Mouse (Mus musculus): ENCODE results near the gene Grsf1. TPM values are rescaled to one million over a fixed set of nuclear protein-coding genes. Genes with fewer than 3 reads are reported as not detected.

Grsf1 gene
- polyA plus RNA-seq, 1 experiment, result 60.7 TPM

- TF ChIP-seq POLR2A (IDR thresholded peaks at IDR 0.05; ENCODE audit: low read depth, low read length), result no peak
- Histone ChIP-seq H3K36me3 (ENCODE audit: control insufficient read depth, insufficient read depth, low read length) (peaks cover 4% of the 10 kb centered on the region; the same call in 1 of the 2 replicates), H3K4me1 (ENCODE audit: control insufficient read depth, insufficient read depth, low read length) (peaks cover 13% of the 10 kb centered on the region; the same call in 1 of the 2 replicates), H3K27me3 (replicated peaks; ENCODE audit: control insufficient read depth, insufficient read depth, low read length) (no peaks in the 10 kb centered on the region), H3K4me3 (ENCODE audit: insufficient read depth, low read depth, low read length) (no peak overlapping the region), H3K27ac (ENCODE audit: insufficient read depth, low read depth, low read length) (peak overlapping the region; percentile 96; the same call in 1 of the 2 replicates)
- WGBS, result 74% methylated on average over 5 of the region's 5 CpGs
- DNase-seq, result no peak
These were observed 44.4 kb downstream of the Grsf1 start for GRCm38 (mm10) chr5:88631545-88631944.

GRCm38 (mm10) chr5:88630883-88631282 is 45.1 kb downstream of the Grsf1 start:
- Histone ChIP-seq H3K4me1 (ENCODE audit: control insufficient read depth, insufficient read depth, low read length) (peaks cover 13% of the 10 kb centered on the region; the same call in 1 of the 2 replicates), H3K27me3 (replicated peaks; ENCODE audit: control insufficient read depth, insufficient read depth, low read length) (no peaks in the 10 kb centered on the region), H3K36me3 (ENCODE audit: control insufficient read depth, insufficient read depth, low read length) (peaks cover 5% of the 10 kb centered on the region; the same call in 1 of the 2 replicates), H3K27ac (ENCODE audit: insufficient read depth, low read depth, low read length) (peak overlapping the region; percentile 67), H3K4me3 (ENCODE audit: insufficient read depth, low read depth, low read length) (no peak overlapping the region)
- peak; percentile 72 for DNase-seq
- no peak for TF ChIP-seq POLR2A (IDR thresholded peaks at IDR 0.05; ENCODE audit: low read depth, low read length)
- no peak for TF ChIP-seq CTCF (conservative IDR thresholded peaks at IDR 0.05; ENCODE audit: insufficient read depth, insufficient read length, low read depth, low read length)
- WGBS, result 28% methylated on average over 3 of the region's 3 CpGs

GRCm38 (mm10) chr5:88629987-88630386 is 46.0 kb downstream of the Grsf1 start:
- TF ChIP-seq POLR2A (IDR thresholded peaks at IDR 0.05; ENCODE audit: low read depth, low read length), result no peak
- no peak for TF ChIP-seq CTCF (conservative IDR thresholded peaks at IDR 0.05; ENCODE audit: insufficient read depth, insufficient read length, low read depth, low read length)
- 73% methylated on average over 8 of the region's 8 CpGs for WGBS
- Histone ChIP-seq H3K36me3 (ENCODE audit: control insufficient read depth, insufficient read depth, low read length) (peaks cover 4% of the 10 kb centered on the region; the same call in 1 of the 2 replicates), H3K4me3 (ENCODE audit: insufficient read depth, low read depth, low read length) (no peak overlapping the region), H3K27ac (ENCODE audit: insufficient read depth, low read depth, low read length) (peak overlapping the region; percentile 46; the same call in 1 of the 2 replicates), H3K27me3 (replicated peaks; ENCODE audit: control insufficient read depth, insufficient read depth, low read length) (no peaks in the 10 kb centered on the region), H3K4me1 (ENCODE audit: control insufficient read depth, insufficient read depth, low read length) (peaks cover 13% of the 10 kb centered on the region; the same call in 1 of the 2 replicates)
- no peak for DNase-seq

GRCm38 (mm10) chr5:88629125-88629524 is 46.8 kb downstream of the Grsf1 start:
- 63% methylated on average over 11 of the region's 11 CpGs for WGBS
- Histone ChIP-seq H3K4me3 (ENCODE audit: insufficient read depth, low read depth, low read length) (no peak overlapping the region), H3K36me3 (ENCODE audit: control insufficient read depth, insufficient read depth, low read length) (peaks cover 4% of the 10 kb centered on the region; the same call in 1 of the 2 replicates), H3K27ac (ENCODE audit: insufficient read depth, low read depth, low read length) (no peak overlapping the region), H3K4me1 (ENCODE audit: control insufficient read depth, insufficient read depth, low read length) (peaks cover 13% of the 10 kb centered on the region; the same call in 1 of the 2 replicates), H3K27me3 (replicated peaks; ENCODE audit: control insufficient read depth, insufficient read depth, low read length) (no peaks in the 10 kb centered on the region)
- DNase-seq, result no peak
- TF ChIP-seq CTCF (conservative IDR thresholded peaks at IDR 0.05; ENCODE audit: insufficient read depth, insufficient read length, low read depth, low read length) (no peak), POLR2A (IDR thresholded peaks at IDR 0.05; ENCODE audit: low read depth, low read length) (no peak)

- Histone ChIP-seq H3K27me3 (replicated peaks; ENCODE audit: control insufficient read depth, insufficient read depth, low read length) (no peaks in the 10 kb centered on the region), H3K4me1 (ENCODE audit: control insufficient read depth, insufficient read depth, low read length) (peaks cover 13% of the 10 kb centered on the region; the same call in 1 of the 2 replicates), H3K27ac (ENCODE audit: insufficient read depth, low read depth, low read length) (no peak overlapping the region), H3K36me3 (ENCODE audit: control insufficient read depth, insufficient read depth, low read length) (peaks cover 2% of the 10 kb centered on the region; the same call in 1 of the 2 replicates), H3K4me3 (ENCODE audit: insufficient read depth, low read depth, low read length) (no peak overlapping the region)
- WGBS, result 86% methylated on average over 4 of the region's 4 CpGs
- TF ChIP-seq CTCF (conservative IDR thresholded peaks at IDR 0.05; ENCODE audit: insufficient read depth, insufficient read length, low read depth, low read length) (no peak), POLR2A (IDR thresholded peaks at IDR 0.05; ENCODE audit: low read depth, low read length) (no peak)
- DNase-seq, result no peak
These were observed 48.4 kb downstream of the Grsf1 start for GRCm38 (mm10) chr5:88627545-88627944.

GRCm38 (mm10) chr5:88616988-88617387 is 59.0 kb downstream of the Grsf1 start:
- TF ChIP-seq POLR2A (IDR thresholded peaks at IDR 0.05; ENCODE audit: low read depth, low read length), result no peak
- no peak for TF ChIP-seq CTCF (conservative IDR thresholded peaks at IDR 0.05; ENCODE audit: insufficient read depth, insufficient read length, low read depth, low read length)
- Histone ChIP-seq H3K27me3 (replicated peaks; ENCODE audit: control insufficient read depth, insufficient read depth, low read length) (no peaks in the 10 kb centered on the region), H3K36me3 (ENCODE audit: control insufficient read depth, insufficient read depth, low read length) (peaks cover 11% of the 10 kb centered on the region), H3K4me3 (ENCODE audit: insufficient read depth, low read depth, low read length) (no peak overlapping the region), H3K4me1 (ENCODE audit: control insufficient read depth, insufficient read depth, low read length) (no peaks in the 10 kb centered on the region), H3K27ac (ENCODE audit: insufficient read depth, low read depth, low read length) (no peak overlapping the region)
- 76% methylated on average over 4 of the region's 4 CpGs for WGBS
- no peak for DNase-seq

- no peak for DNase-seq
- Histone ChIP-seq H3K27ac (ENCODE audit: insufficient read depth, low read depth, low read length) (no peak overlapping the region), H3K4me3 (ENCODE audit: insufficient read depth, low read depth, low read length) (no peak overlapping the region), H3K36me3 (ENCODE audit: control insufficient read depth, insufficient read depth, low read length) (peaks cover 9% of the 10 kb centered on the region), H3K27me3 (replicated peaks; ENCODE audit: control insufficient read depth, insufficient read depth, low read length) (no peaks in the 10 kb centered on the region), H3K4me1 (ENCODE audit: control insufficient read depth, insufficient read depth, low read length) (no peaks in the 10 kb centered on the region)
- WGBS, result 97% methylated on average over 1 of the region's 1 CpGs
- no peak for TF ChIP-seq CTCF (conservative IDR thresholded peaks at IDR 0.05; ENCODE audit: insufficient read depth, insufficient read length, low read depth, low read length)
These were observed 61.8 kb downstream of the Grsf1 start for GRCm38 (mm10) chr5:88614129-88614528.

Other genes with a start within 250 kb of the Grsf1 start
- gene Ambn, start 220.2 kb downstream of the Grsf1 start, polyA plus RNA-seq (2012; rRNA removed), result not detected in 2 replicates
- not detected in 2 replicates for gene Enam, start 188.2 kb downstream of the Grsf1 start, polyA plus RNA-seq (2012; rRNA removed)
- gene Jchain, start 148.3 kb downstream of the Grsf1 start, polyA plus RNA-seq (2012; rRNA removed), result 3.2 and 5.5 TPM in 2 replicates
- gene Utp3, start 121.7 kb downstream of the Grsf1 start, polyA plus RNA-seq (2012; rRNA removed), result 7.9 and 9.8 TPM in 2 replicates
- gene Rufy3, start 111.1 kb downstream of the Grsf1 start, polyA plus RNA-seq (2012; rRNA removed), result 21.2 and 24.0 TPM in 2 replicates
- gene Mob1b, start 44.7 kb upstream of the Grsf1 start, polyA plus RNA-seq (2012; rRNA removed), result 5.3 and 6.7 TPM in 2 replicates
- 1.4 and 2.0 TPM in 2 replicates for gene Dck, start 88.8 kb upstream of the Grsf1 start, polyA plus RNA-seq (2012; rRNA removed)
- gene Slc4a4, start 210.6 kb upstream of the Grsf1 start, polyA plus RNA-seq (2012; rRNA removed), result 169 and 195 TPM in 2 replicates